9 mouse cellular contexts compared by ENCODE assay signal in the genomic region with DNA sequence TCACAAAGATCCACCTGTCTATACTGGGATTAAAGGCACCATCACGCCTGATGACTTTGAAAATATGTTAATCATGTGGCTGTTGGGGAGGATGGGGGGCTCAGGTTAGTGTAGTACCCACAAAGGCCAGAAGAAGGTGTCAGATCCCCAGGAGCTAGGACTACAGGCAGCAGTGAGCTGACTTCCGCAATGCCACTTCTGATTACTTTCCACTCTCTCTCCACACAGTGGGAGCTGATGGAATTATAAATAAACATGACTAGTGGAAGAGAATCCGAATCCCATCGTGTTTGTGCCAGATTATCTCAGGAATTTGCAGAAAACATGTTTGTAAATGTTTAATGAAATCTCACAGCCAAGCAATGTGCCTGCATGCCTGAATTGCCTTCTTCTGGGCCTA. TPM values are rescaled to one million over a fixed set of nuclear protein-coding genes. Genes with fewer than 3 reads are reported as not detected.
DNase-seq lines count a peak whose midpoint lies in the region; ATAC-seq and TF ChIP-seq lines count a peak whose summit lies in the region.
"Had no signal": no experiment of that assay in that cellular context is flagged by ENCODE, and none has a peak within 500 bp of the region (broad histone marks: within the 10 kb centered on the region; RNA-seq: fewer than 3 reads in every experiment).

No protein-coding gene starts in this region.

- ATAC-seq in intestine, postnatal 0 days, result 0 out of 2 replicates have a peak, but pooled peaks have one; percentile 36
- ATAC-seq in megakaryocyte progenitor cell, adult 5-6 weeks (replicated peaks; ENCODE audit: poor library complexity), result peak; percentile 34; the same call in 1 of the 2 replicates

- no peaks in the 10 kb centered on the region for H3K27me3 ChIP-seq in intestine, postnatal 0 days (replicated peaks; ENCODE audit: control insufficient read depth, insufficient read depth, low read length)
- H3K27me3 ChIP-seq: limb, embryonic 13.5 days had no signal

- no peaks in the 10 kb centered on the region for H3K36me3 ChIP-seq in intestine, postnatal 0 days (ENCODE audit: control insufficient read depth, insufficient read depth)
- H3K36me3 ChIP-seq: limb, embryonic 13.5 days had no signal

- H3K4me1 ChIP-seq in intestine, postnatal 0 days (replicated peaks; ENCODE audit: control insufficient read depth, insufficient read depth, low read length), result no peaks in the 10 kb centered on the region

- peak; percentile 26 for DNase-seq in left cerebral cortex, postnatal 4 days
- DNase-seq in left cerebral cortex, adult 9 months (ENCODE audit: low spot score in 2 of 2), result no peak
- peak; percentile 69 for DNase-seq in ZHBTc4 (ENCODE audit: low read depth, low spot score)
- no peak for DNase-seq in adrenal gland, postnatal 10 days
- DNase-seq in left cerebral cortex, adult 11 months (ENCODE audit: low spot score), result no peak
- no peak for DNase-seq in testis, postnatal 10 days (ENCODE audit: low spot score)

- WGBS in intestine, postnatal 0 days, result 36% methylated on average over 4 of the region's 4 CpGs

- H3K9ac ChIP-seq in intestine, postnatal 0 days (ENCODE audit: low read depth, low read length), result no peak overlapping the region
- H3K9ac ChIP-seq: limb, embryonic 13.5 days had no signal

- H3K4me2 ChIP-seq in intestine, postnatal 0 days (replicated peaks; ENCODE audit: low read depth), result no peak overlapping the region
- H3K4me2 ChIP-seq: limb, embryonic 13.5 days had no signal

- peak; percentile 72 for TF ChIP-seq CTCF in intestine, postnatal 0 days (IDR thresholded peaks at IDR 0.05; ENCODE audit: low read depth)

- H3K27ac ChIP-seq in intestine, postnatal 0 days (ENCODE audit: low read depth, low read length), result no peak overlapping the region
- H3K27ac ChIP-seq: limb, embryonic 13.5 days had no signal

- no peak overlapping the region for H3K4me3 ChIP-seq in intestine, postnatal 0 days (ENCODE audit: low read depth, low read length)
- H3K4me3 ChIP-seq: limb, embryonic 13.5 days had no signal

- intact Hi-C loops in left cerebral cortex, postnatal 4 days (cut with DNase I), result no loop called here

- no peaks in the 10 kb centered on the region for H3K9me3 ChIP-seq in intestine, postnatal 0 days (ENCODE audit: control insufficient read depth)
- H3K9me3 ChIP-seq: limb, embryonic 13.5 days had no signal

RNA-seq across cellular contexts. Expression of gene Plekha7, which starts 46.1 kb away (rescaled TPM):
- 10 to 100 TPM; 13.7 to 16.1 TPM for total RNA-seq in left cerebral cortex, postnatal 4 days (2021)
- 17.2 and 20.2 TPM in 2 replicates for polyA plus RNA-seq in intestine, postnatal 0 days (2015; fragmentation: Nextera tagmentation; extraction: Ambion mirVana)
- 0.12 and 0.62 TPM in 2 replicates for total RNA-seq in megakaryocyte progenitor cell, adult 5-6 weeks (2015)
- total RNA-seq in megakaryocyte progenitor cell, adult 5-6 weeks (2017), result 0.42 and 0.88 TPM in 2 replicates
- 10 to 100 TPM in 1 of 2 experiments, 1 to 10 TPM in 1; 7.9 to 10.9 TPM for total RNA-seq in adrenal gland, postnatal 10 days (2021)

Comparison
In these comparisons a context has a peak if more than half of its experiments do, and no peak if none do; other contexts are left out.
1. DNase-seq: peak in left cerebral cortex, postnatal 4 days (single experiment) and ZHBTc4 (single experiment); none in left cerebral cortex, adult 9 months (0 of 2), adrenal gland, postnatal 10 days (single experiment), left cerebral cortex, adult 11 months (single experiment) and testis, postnatal 10 days (single experiment).
2. RNA of gene Plekha7, which starts 46.1 kb away (total RNA-seq): 13.7 to 16.1 TPM in left cerebral cortex, postnatal 4 days and 7.9 to 10.9 TPM in adrenal gland, postnatal 10 days; 0.12 to 0.88 TPM in megakaryocyte progenitor cell, adult 5-6 weeks; every median in the first group is over 4 times any median in the second.